Mouse (Mus musculus) ES-E14 (cell line): ENCODE data around the gene Ston2.

Experiments used
- CHD2 ChIP-seq: IDR thresholded peaks from 2 replicates; pipeline ENCODE4 v1.6.1; 2014; ENCODE audit warnings: mild to moderate bottlenecking, low read depth, low read length, inconsistent platforms
- HCFC1 ChIP-seq: IDR thresholded peaks from 2 replicates; pipeline ENCODE4 v1.6.1; 2012; ENCODE audit warnings: low read length, inconsistent platforms, borderline replicate concordance; ENCODE audit not compliant: insufficient read depth
- MAFK ChIP-seq: IDR thresholded peaks from 2 replicates; pipeline ENCODE4 v1.6.1; 2014; ENCODE audit warnings: mild to moderate bottlenecking, low read depth, low read length, inconsistent platforms; ENCODE audit not compliant: insufficient read depth
- ZNF384 ChIP-seq: IDR thresholded peaks from 2 replicates; pipeline ENCODE4 v1.6.1; 2012; ENCODE audit warnings: low read depth, low read length, inconsistent platforms

DNA sequence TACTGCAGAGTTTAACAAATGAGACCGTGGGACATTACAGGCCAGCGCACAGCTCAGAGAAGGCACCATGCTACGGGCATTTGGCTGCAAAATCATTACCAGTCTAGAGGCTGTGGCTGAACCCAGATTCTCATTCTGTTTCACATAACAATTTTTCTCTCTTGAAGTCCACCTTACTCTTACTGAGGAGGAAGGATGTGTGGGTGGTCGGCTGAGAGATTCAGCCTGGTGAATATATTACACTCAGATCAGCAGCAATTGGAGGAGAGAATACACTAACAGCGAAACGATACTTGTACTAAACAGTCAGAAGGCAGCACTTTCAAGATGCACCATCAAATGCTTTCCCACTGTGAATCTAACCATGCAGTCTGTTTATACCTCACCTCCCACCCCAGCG is 74.8 kb downstream of the Ston2 start:
- TF ChIP-seq HCFC1 (no peak), MAFK (no peak), ZNF384 (no peak), CHD2 (no peak)
